Mouse (Mus musculus) heart, adult 2 months (tissue): ENCODE results near the gene Grwd1. TPM values are rescaled to one million over a fixed set of nuclear protein-coding genes. Genes with fewer than 3 reads are reported as not detected.

Source experiments
- DNase-seq, 2 experiments: peaks; one replicate each; pipeline ENCODE4 v3.0.0; 2021
- H3K27ac ChIP-seq: fragments of 200-600 bp; 2 replicates; pipeline ENCODE4 v1.8.1; 2022
- H3K27me3 ChIP-seq: fragments of 200-500 bp; 2 replicates; pipeline ENCODE4 v1.6.1; 2012; ENCODE audit warnings: mild to moderate bottlenecking, low read length, inconsistent platforms, mixed read lengths; ENCODE audit not compliant: control insufficient read depth, insufficient read depth
- H3K36me3 ChIP-seq: fragments of 200-500 bp; 2 replicates; pipeline ENCODE4 v1.6.1; 2012; ENCODE audit warnings: low read length, inconsistent platforms; ENCODE audit not compliant: control insufficient read depth, insufficient read depth
- H3K4me1 ChIP-seq: fragments of 200-500 bp; 2 replicates; pipeline ENCODE4 v1.6.1; 2011; ENCODE audit warnings: low read length; ENCODE audit not compliant: control insufficient read depth, insufficient read depth
- H3K4me3 ChIP-seq: fragments of 200-600 bp; 2 replicates; pipeline ENCODE4 v1.8.1; 2022
- H3K79me2 ChIP-seq: fragments of 200-500 bp; replicated peaks from 2 replicates; pipeline ENCODE4 v1.6.1; 2012; ENCODE audit warnings: mild to moderate bottlenecking, inconsistent platforms, low read length, moderate library complexity, mixed read lengths; ENCODE audit not compliant: control insufficient read depth, insufficient read depth
- H3K9ac ChIP-seq: fragments of 200-500 bp; 2 replicates; pipeline ENCODE4 v1.6.1; 2012; ENCODE audit warnings: low read depth, mild to moderate bottlenecking, control low read depth, inconsistent platforms, low read length, mixed read lengths
- CTCF ChIP-seq: fragments of 200-600 bp; IDR thresholded peaks from 2 replicates; pipeline ENCODE4 v1.8.1; 2022; ENCODE audit warnings: antibody characterized with exemption, mild to moderate bottlenecking, moderate library complexity
- EP300 ChIP-seq: fragments of 200-500 bp; IDR thresholded peaks from 2 replicates; pipeline ENCODE4 v1.6.1; 2011; ENCODE audit warnings: low read depth, low read length, control low read depth; ENCODE audit not compliant: insufficient read depth
- POLR2A ChIP-seq: fragments of 200-500 bp; IDR thresholded peaks from 2 replicates; pipeline ENCODE4 v1.6.1; 2011; ENCODE audit warnings: mild to moderate bottlenecking, low read depth, low read length, control low read depth; ENCODE audit not compliant: insufficient read depth
- WGBS: fragments of 180-500 bp; shearing (Covaris S2); methylation state at CpG from one replicate; pipeline ENCODE4 v1.1.7; 2018; 5-methylcytosine and 5-hydroxymethylcytosine counted together
- intact Hi-C: fragments of 180-260 bp; cut with DNase I; formaldehyde crosslinking; loops from one replicate; pipeline ENCODE4 v1.15.1; 2025
- polyA plus RNA-seq: library from polyadenylated mRNA; depleted of rRNA; stranded (reverse); fragments of >200 nt; gene quantifications from 2 replicates; pipeline ENCODE4 v1.2.3, GENCODE M21; 2012
- total RNA-seq, 2 experiments: library from RNA; stranded (reverse); gene quantifications; 2 replicates each; pipeline ENCODE4 v1.2.3; 2021

The Grwd1 gene
- total and polyA plus RNA-seq, 3 experiments = 9.4 to 13.1 (median 11.8) TPM

DNA sequence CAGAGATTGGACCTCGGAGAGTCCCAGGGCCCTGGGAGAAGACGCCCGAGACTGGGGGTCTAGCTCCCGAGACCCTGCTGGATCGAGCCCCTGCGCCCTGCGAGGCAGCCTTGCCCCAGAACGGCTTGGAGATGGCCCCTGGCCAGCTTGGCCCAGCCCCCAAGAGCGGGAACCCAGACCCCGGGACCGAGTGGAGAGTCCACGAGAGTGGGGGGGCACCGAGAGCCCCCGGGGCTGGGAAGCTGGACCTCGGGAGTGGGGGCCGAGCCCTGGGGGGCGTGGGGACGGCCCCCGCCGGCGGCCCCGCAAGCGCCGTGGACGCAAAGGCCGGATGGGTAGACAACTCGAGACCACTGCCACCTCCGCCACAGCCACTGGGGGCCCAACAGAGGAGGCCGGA, 35.8 kb downstream of the Grwd1 start:
- Histone ChIP-seq H3K9ac (no peak overlapping the region), H3K27me3 (peaks cover 9% of the 10 kb centered on the region), H3K4me3 (no peak overlapping the region), H3K4me1 (peaks cover 2% of the 10 kb centered on the region; the same call in 1 of the 2 replicates), H3K79me2 (no peaks in the 10 kb centered on the region), H3K27ac (no peak overlapping the region), H3K36me3 (no peaks in the 10 kb centered on the region)
- TF ChIP-seq CTCF (no peak), EP300 (no peak), POLR2A (no peak)
- no peak for DNase-seq
- 89% methylated on average over 29 of the region's 29 CpGs for WGBS
- intact Hi-C loops = no loop called here

- no peak overlapping the region for H3K4me3 ChIP-seq
- WGBS = 74% methylated on average over 43 of the region's 44 CpGs
- H3K27me3 ChIP-seq = peaks cover 9% of the 10 kb centered on the region
- intact Hi-C loops = no loop called here
- H3K79me2 ChIP-seq = no peaks in the 10 kb centered on the region
- H3K9ac ChIP-seq = no peak overlapping the region
- peaks cover 2% of the 10 kb centered on the region; the same call in 1 of the 2 replicates for H3K4me1 ChIP-seq
- no peak for DNase-seq
- no peak overlapping the region for H3K27ac ChIP-seq
- no peaks in the 10 kb centered on the region for H3K36me3 ChIP-seq
- no peak for TF ChIP-seq EP300
- no peak for TF ChIP-seq CTCF
- no peak for TF ChIP-seq POLR2A
Measured at GRCm38 (mm10) chr7:45793969-45794585, 36.7 kb downstream of the Grwd1 start.

GRCm38 (mm10) chr7:45793240-45793639, 37.5 kb downstream of the Grwd1 start:
- no peak overlapping the region for H3K9ac ChIP-seq
- peaks cover 7% of the 10 kb centered on the region for H3K27me3 ChIP-seq
- TF ChIP-seq CTCF (no peak), EP300 (no peak), POLR2A (no peak)
- H3K36me3 ChIP-seq = no peaks in the 10 kb centered on the region
- H3K27ac ChIP-seq = no peak overlapping the region
- no peaks in the 10 kb centered on the region for H3K79me2 ChIP-seq
- no peaks in the 10 kb centered on the region for H3K4me1 ChIP-seq
- no peak overlapping the region for H3K4me3 ChIP-seq
- intact Hi-C loops = no loop called here
- WGBS = 55% methylated on average over 24 of the region's 24 CpGs
- DNase-seq = no peak

GRCm38 (mm10) chr7:45791756-45792490, 38.8 kb downstream of the Grwd1 start:
- TF ChIP-seq EP300 (no peak), CTCF (no peak), POLR2A (no peak)
- no peaks in the 10 kb centered on the region; the same call in 1 of the 2 replicates for H3K27me3 ChIP-seq
- H3K4me1 ChIP-seq = no peaks in the 10 kb centered on the region
- WGBS = 67% methylated on average over 17 of the region's 17 CpGs
- H3K4me3 ChIP-seq = no peak overlapping the region
- intact Hi-C loops = no loop called here
- no peaks in the 10 kb centered on the region for H3K79me2 ChIP-seq
- no peak overlapping the region for H3K9ac ChIP-seq
- no peak overlapping the region for H3K27ac ChIP-seq
- DNase-seq = no peak
- H3K36me3 ChIP-seq = no peaks in the 10 kb centered on the region

DNA sequence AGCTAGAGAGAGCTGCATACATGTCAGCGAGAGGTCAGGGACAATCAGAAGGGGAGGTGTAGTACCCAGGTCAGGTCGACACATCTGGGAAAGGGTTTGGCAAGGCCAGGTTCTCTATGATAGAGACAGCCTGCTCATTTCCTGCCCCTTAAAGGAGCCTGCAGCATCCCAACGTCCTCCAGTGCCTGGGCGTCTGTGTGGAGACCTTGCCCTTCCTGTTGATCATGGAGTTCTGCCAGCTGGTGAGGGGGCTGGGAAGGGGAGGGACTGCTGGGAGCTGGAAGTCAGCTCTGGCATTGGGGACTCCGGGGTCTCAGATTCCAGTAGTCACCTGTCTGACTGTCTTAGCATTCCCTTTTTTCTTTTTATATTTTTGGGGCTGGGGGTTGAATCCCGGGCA, 40.0 kb downstream of the Grwd1 start:
- Histone ChIP-seq H3K9ac (no peak overlapping the region), H3K27ac (no peak overlapping the region), H3K27me3 (peaks cover 2% of the 10 kb centered on the region; the same call in 1 of the 2 replicates), H3K79me2 (no peaks in the 10 kb centered on the region), H3K4me1 (no peaks in the 10 kb centered on the region), H3K4me3 (no peak overlapping the region), H3K36me3 (no peaks in the 10 kb centered on the region)
- TF ChIP-seq EP300 (no peak), CTCF (no peak), POLR2A (no peak)
- 28% methylated on average over 6 of the region's 6 CpGs for WGBS
- intact Hi-C loops = no loop called here
- no peak for DNase-seq

DNA sequence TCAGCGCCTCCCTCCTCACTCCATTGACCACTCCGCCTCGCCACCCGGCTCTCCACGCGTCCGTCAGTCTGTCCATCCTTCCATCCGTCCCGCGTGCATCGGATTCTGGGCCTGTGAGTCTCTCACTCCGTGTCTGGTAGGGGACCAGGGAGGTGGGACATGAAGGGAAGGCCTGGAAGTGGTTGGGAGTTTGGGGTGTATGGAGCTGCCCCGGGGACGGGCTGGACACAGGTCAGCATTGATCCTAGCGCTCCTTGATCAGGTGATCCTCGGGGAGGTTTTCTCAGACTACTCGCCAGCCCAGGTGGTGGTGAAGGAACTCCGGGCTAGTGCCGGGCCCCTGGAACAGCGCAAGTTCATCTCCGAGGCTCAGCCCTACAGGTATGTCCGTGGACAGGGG, 43.1 kb downstream of the Grwd1 start:
- Histone ChIP-seq H3K79me2 (no peaks in the 10 kb centered on the region), H3K27me3 (peaks cover 12% of the 10 kb centered on the region; the same call in 1 of the 2 replicates), H3K27ac (no peak overlapping the region), H3K4me3 (no peak overlapping the region), H3K36me3 (no peaks in the 10 kb centered on the region), H3K4me1 (no peaks in the 10 kb centered on the region), H3K9ac (no peak overlapping the region)
- WGBS = 77% methylated on average over 22 of the region's 22 CpGs
- intact Hi-C loops = no loop called here
- TF ChIP-seq CTCF = no peak
- no peak for DNase-seq
